Mouse (Mus musculus) cerebellum, postnatal 36 days (tissue): ENCODE data around the gene Bco2.

ENCODE experiments used
- DNase-seq, 2 experiments: peaks; one replicate each; pipeline ENCODE4 v3.0.0; 2021 to 2022; ENCODE audit warnings: mixed read lengths in 2 of 2

The Bco2 gene

DNA sequence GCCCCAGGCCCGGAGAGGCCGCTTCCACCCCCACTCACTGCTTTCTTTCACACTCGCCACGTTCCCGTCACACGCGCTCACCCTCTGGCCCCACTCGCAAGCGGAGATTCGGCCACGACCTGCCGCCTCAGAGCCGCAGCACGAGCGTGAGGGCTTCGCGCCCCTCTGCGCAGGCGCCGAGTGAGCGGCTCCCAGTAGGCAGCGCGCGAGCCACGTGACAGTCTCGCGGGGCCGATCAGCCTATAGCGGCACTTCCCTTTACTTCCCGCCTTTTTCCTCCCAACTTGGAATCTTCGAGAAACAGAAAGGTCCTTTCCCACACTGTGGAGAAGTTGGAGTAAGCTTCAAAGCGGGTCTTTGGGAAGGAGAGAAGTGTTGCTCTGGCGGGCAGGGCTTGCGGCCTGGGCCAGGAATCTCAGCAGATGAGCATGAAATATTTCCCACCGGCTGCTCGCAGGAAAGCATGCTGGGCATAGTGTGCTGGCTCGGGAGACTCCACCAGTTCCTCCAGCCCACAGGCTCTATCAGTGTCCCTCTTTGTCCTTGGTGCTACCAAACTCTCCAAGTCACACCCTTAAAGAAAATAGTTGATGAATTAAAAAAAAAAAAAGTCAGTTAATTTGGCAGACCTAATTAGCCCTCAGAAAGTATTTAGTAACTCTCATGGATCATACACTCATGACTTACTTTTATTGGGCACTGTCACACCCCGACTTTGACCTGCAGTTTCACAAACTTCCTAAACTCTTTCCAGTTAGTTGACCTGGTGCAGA lies 6.3 kb upstream of the Bco2 start, which contains the start of gene Tex12:
TSS of gene Tex12 (minus strand) at position 181 of the 773 bp plus-strand sequence.
- no peak for DNase-seq

DNA sequence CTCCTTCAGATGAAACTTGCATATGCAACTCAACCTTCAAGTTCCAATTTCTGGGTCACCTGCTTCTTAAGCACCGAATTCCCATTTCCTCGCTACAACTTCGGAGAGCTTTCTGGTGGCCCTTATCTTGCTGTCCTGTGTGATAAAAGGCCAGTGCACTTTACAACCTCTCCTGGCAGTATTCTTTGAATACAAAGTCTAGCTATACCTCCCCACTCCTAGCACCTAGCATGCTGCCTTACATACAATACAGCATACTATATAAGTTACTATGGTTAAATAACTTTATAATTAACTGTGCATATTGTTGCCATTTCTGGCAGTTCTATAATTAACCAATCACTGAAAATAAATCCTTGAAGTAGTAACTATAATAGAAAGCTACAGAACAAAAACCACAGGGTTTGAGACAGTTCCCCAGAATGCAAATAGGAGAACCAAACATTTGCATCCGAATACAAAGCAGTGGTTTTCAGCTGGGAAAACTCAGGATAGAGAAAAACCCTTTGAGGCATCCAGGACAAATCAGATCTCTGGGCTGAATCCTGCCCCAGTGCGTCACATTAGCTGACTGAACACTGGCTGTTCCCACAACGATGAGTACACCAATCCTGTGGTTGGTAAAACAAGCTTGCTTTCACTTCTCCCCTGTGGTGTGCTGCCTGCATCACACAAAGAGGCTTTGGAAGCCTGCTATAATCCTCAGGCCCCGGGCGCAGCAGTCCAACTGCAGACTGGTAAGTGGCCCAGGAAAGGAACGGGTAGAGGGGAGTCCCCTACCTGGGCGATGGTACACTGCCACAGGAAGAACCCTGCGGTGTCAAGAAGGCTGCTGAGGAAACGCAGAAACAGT lies 514 bp downstream of the Bco2 start, which contains the start of gene Il18:
TSS of gene Il18 (plus strand) at position 587 of the 853 bp plus-strand sequence.
- DNase-seq, result peak in 1 of 2 experiments; percentile 9

GRCm38 (mm10) chr9:50553547-50553946 lies 1.4 kb downstream of the Bco2 start:
- DNase-seq, result no peak

DNA sequence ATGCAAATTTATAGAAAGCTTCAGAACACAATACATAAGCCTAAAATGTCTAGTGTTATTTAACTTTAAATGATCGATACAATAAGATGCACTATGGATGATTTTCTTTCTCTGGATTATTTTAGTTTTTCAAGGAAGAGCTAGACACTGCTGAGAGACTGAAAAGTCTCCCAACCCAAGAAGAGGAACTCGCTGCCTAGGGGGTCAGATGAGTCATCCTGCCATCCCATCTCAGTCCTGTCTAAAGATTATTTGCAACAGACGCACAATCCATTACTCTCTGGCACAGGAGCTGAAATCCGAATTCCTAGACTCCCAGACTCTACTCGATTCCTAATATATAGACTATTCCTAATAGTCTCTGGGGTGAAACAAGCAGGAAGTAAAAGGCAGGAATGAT lies 2.8 kb downstream of the Bco2 start:
- DNase-seq, result no peak

- DNase-seq, result no peak
These were observed 6.0 kb downstream of the Bco2 start for GRCm38 (mm10) chr9:50548936-50549335.

DNA sequence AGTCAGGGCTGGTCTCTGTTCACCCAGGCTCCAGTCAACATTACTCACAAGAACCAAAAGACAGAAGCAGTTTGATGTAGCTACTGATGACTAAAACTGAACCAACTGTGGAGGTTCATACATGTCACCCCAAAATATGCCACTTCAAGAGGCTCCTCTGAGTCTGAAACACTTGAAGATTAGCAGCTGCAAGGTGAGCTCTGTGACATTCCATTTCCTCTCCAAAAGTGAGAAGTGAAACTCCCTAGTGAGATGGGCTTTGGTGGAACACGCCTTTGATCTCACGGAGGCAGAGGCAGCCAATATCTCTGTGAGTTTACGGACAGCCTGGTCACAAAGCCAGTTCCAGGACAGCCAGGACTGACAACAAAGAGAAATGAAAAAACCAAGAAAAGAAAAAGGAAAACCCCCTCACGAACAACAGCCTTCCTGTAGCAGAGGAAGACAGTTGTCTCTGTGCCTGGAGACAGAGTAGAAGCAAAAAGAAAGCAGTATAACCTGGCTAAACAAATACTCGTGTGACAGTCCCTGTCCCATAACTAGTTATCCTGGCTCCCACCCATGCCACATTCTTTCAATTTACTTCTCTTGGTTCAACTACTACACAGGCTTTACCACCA lies 7.0 kb downstream of the Bco2 start:
- DNase-seq, result no peak

GRCm38 (mm10) chr9:50542401-50542800 lies 12.6 kb downstream of the Bco2 start:
- no peak for DNase-seq

DNA sequence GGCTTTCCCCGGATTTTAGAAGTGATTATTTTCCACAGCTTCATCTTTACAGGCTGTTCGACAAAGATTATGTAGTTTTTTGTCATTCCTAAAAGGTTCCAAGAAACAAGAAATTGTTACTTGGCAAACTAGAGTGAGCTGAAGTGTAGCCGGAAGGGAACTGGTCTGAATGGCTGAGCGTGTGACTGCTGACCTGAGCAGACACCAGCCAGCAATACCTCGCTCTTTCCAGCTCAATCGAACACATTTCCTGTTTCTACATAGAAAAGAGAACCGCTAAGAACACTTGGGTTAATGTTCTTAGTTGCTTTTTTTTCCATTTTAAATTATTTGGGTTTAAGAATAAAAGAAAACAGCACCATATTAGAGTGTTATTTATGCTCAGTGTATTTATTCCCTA lies 14.8 kb downstream of the Bco2 start:
- DNase-seq, result no peak

GRCm38 (mm10) chr9:50537295-50537694 lies 17.7 kb downstream of the Bco2 start:
- no peak for DNase-seq

DNA sequence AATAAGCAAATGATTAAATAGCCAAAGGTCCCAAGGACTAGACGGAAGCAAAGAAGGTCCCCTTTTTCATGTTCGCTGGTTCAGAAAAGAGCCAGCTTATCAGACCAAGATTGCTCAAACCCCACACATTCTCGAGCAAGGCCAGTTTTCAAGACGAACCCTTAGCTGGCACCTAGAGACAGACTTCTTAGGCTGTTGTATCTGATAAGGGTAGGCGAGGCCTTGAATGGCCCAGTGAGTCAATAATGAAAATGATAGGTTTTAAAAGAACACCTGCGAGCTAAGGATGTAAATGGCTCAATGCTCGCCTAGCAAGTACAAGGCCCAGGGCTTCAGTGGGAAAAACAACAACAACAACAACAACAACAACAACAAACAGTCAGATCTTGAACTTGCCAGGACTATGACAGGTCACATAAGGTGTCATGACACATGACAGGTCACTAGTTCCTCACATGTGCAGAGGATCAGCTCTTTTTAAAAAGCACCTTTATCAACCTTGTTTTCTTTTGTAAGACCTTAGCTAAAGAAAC lies 18.3 kb downstream of the Bco2 start:
- DNase-seq, result no peak

DNA sequence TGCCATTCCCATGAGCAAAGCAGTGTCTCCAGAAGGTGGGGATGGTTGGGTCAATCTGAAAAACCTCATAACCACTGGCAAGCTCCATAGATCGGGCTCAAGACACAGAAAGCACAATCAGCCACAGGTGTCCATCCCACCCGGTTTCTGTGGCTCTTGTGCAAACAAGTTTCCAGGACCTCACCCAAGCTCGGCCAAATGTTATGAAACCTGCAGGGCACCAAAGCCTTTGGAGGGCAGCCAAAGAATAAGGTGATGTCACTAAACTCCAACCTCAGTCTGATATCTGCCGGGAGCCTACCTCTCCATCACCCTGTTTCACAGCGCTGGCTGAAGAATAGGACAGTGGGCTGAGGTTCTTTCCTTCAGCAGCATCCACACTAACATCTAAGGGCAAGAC lies 19.1 kb downstream of the Bco2 start:
- DNase-seq, result no peak

DNA sequence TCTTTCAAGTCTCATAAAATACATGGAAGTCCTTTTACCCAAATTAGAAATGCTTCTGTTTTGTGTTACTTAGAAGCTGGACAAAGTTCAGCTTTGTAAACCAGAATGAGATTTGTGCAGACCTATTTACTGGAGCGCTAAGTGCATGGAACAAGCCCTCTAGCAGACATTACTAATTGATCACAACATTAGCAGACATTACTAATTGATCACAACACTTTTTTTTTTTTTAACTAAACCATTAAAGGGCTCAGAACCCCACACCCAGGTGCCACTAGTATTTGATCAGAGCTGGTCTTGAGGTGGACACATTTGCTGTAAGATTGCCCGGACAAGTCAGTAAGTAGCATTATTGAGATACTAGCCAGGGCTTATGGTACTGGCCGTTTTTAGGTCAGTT lies 21.2 kb downstream of the Bco2 start:
- no peak for DNase-seq

DNA sequence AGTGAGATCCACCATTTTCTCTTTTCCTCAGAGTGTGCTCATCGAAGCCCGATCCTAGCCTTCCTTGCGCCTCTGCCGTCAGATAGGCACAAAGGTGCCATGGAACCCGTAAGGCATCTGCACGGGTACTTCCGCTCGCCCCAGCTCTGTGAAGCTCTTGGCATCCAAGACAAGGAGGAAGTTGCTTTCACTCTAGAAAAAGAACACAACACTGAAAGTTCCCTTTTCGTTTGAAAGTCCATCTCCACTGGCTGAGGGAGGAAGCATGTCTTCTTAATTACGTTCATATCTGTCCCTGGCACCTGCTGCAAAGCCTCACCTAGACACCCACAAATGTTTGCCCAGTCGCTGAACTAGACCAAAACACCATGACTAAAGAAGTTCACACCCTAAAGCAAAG lies 21.7 kb downstream of the Bco2 start:
- no peak for DNase-seq

DNA sequence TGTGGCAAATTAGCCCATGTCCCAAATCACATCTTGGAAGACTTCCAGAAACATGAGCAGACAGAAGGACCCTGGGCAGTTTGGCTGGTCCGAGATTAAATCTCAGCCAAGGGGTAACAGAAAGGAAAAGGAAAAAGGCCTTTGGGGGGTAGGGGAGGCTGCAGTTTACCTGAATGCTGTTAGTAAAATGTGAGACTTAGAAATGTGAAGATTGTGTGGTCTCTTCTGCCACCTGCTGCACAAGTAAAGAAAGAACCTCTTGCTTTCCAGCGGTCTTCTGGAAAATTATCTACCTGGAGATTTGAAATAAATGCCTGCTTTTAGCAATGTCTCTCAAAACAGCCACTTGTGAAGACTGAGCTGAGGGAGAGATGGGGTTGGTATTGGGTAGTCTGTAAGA lies 24.1 kb downstream of the Bco2 start:
- DNase-seq, result peak in 1 of 2 experiments; percentile 14

DNA sequence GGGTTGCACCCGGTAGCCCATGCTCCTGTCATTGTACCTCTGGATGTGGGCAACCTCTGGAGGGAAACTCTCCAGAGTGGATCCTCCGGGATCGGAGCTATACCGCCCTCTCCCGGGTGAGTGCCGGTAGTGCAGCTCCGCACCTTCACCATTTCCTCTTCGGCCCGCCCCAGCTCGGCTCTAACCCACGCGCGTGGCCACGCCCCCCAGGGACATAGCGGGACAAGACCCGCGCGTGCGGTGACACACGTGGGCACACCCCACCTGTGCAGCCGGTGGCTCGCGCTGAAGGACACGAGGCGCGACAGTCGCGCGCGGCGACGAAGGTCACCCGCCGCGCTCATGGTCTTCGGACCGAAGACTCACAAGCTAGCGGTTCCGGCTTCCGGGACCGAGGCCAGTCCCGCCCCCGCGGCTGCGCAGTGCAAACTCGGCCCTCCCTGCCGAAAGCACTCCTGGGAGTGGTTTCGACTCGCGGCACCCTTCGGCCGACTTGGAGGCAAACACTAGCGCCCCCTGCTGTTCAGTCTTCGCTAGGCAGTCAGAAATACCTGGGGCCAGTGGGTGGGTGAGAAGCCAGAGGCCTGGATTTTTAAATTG lies 26.6 kb downstream of the Bco2 start, which contains the start of gene Pts:
TSS of gene Pts (minus strand) at position 432 of the 600 bp plus-strand sequence.
- DNase-seq, result peak; percentile 96 to 98

DNA sequence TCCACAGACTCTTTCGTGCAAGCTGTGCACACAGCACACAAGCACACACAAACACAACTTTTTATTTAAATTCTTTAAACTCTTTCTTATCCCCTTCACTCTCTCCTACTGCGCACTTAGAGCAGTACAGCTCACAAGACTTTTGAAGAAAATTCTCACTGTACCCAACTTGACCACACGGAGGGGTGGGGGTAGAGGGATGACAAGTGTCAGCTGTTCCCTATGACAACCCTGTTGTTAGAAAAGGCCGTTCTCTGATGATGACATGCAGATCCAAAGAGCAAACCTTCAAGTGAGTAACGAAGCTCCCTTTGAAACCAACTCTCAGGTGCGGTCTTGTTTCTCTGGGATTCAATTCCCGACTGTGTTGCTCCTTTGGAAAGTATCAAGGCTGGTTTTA lies 27.1 kb downstream of the Bco2 start:
- DNase-seq, result no peak

GRCm38 (mm10) chr9:50525585-50525984 lies 29.4 kb downstream of the Bco2 start:
- no peak for DNase-seq

DNA sequence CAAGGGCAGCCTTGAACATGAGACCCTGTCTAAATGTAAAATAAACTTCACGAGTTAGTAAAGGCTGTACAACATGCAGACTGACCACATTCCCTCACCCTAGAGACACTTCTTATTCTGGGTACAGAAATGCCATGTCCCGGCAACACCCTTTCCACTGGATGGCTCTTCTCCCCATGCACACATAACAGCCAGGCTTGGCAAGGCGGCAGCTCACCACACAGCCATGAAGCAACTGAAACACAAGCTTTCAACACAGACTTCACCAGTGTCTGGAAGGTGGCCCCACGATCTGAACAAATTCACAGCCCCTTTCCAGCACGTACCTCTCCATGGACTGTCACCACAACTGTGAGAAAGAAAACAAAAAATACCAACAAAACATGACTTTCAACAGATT lies 30.0 kb downstream of the Bco2 start:
- no peak for DNase-seq

DNA sequence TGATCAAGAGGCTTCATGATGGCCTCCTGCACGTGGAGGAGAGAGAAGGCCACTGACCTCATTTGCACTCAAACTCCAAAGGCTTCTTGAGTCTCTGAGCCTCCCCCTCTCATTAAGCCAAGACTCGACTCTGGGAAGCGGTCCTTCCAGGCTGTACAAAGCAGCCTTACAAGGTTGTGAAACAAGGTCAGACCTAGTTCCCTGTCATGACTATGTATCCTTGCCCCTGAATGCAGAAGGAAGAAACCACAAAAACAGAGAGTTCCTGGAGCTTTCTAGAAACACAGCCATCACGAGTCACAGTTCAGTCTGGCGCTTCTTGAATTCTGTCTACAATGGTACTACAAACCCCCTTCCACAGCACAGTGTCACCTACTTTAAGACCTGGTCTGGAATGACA lies 32.4 kb downstream of the Bco2 start:
- DNase-seq, result no peak

- DNase-seq, result no peak
These were observed 33.4 kb downstream of the Bco2 start for GRCm38 (mm10) chr9:50521562-50521961.

GRCm38 (mm10) chr9:50520748-50521147 lies 34.2 kb downstream of the Bco2 start:
- DNase-seq, result no peak

GRCm38 (mm10) chr9:50518781-50519180 lies 36.2 kb downstream of the Bco2 start:
- DNase-seq, result no peak

DNA sequence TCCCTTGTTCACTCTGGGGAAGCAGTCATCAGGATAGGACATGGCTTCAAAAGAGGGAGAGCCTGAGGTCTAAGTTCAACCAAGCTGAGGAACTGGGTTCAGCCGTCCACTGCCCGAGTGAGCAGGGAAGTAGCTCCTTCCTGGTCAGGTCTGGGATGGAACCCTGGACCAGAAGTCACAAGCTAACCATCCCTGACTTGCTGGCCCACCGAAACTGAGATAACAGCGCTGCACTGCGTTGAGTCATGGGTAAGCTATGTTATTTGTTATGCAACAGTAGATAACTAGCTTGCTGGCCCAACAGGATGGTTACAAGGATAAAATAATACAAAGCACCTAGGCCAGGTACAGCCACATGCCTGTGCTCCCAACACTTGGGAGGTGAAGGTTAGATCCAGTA lies 39.5 kb downstream of the Bco2 start:
- no peak for DNase-seq
